Mouse (Mus musculus): Measurements from ENCODE around the gene Hsd3b5.
"Not testable (repeated sequence)": the region's sequence is repeated elsewhere in the genome, so short reads cannot be mapped to it uniquely, and the experiment has no call there.

Hsd3b5 gene

DNA sequence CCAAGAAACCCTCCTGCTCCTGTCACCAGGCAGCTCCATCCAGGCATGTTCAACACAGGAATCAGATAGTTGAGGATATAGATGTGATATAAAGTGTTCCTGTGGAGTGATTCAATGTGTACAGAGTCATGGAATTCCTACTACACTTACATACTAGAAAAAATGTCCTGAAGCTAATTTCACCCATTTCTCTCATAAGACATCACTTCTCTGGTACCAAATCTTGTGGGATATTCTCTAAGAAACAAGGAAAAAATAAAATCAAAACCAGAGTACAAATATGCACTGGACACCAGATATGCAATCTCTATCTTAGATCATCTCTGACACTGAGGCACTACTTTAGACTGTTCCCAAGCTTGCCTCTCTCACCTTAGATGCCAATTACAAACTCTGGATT lies at the start of gene Hsd3b5:
Gene Hsd3b5 (minus strand): TSS at position 101 of the 400 bp plus-strand sequence.
- no peak for DNase-seq

DNA sequence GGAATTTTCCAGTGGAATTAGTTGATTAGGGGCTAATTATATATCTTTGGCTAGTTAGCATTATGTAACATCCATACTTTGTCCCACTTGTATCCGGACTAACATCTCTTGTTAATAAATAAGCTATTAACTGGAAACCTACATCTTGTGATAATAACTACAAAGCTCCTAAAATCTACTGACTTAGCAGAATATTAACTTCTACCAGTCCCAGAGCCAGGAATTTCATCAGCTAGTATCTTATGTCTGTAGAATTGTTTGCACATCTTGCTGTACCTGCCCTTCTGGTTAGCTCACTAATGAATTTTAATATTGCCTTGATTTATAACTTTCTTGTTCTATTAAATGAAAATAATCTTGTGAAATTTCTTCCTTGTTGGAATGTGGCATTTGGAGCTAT lies 5.1 kb upstream of the Hsd3b5 start:
- DNase-seq, result no peak

DNA sequence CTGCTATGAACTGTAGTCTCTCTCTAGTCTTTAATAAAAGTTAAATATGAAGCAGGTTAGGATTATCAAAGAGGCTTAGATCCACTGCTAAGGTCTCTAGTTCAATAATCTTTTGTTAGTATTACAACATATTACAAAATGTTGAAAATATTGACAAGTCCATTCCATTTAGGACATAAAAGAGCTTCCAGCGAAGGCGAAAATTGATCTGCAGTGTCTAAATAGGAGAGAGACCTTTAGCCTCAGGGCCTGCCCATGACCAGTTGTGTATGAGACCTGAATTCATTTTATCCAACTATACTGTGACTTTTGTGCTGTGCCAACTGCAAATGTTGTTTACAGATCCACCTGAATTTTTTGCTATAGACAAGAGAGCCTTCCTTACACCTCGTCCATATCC lies 419 bp downstream of the Hsd3b5 start:
- DNase-seq, result no peak

DNA sequence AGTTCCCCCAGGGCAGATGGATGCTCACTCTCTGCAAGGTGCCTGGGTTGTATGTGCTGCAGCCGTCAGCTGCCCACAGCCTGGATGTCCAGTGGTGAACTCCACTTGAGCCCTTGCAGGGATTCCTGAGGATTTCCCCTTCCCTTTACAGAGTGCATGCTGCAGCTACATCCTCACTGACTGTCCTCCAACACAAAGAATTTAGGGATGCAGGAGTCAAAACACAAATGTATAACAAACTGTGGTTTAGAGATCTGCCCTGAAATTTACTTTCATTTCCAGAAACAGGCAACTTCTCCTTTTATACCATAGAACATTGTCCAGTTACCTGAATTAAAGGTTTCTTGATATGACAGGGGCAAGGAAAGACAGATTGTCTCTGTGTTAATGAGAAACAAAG lies 13.3 kb downstream of the Hsd3b5 start:
- not testable (repeated sequence) for DNase-seq

DNA sequence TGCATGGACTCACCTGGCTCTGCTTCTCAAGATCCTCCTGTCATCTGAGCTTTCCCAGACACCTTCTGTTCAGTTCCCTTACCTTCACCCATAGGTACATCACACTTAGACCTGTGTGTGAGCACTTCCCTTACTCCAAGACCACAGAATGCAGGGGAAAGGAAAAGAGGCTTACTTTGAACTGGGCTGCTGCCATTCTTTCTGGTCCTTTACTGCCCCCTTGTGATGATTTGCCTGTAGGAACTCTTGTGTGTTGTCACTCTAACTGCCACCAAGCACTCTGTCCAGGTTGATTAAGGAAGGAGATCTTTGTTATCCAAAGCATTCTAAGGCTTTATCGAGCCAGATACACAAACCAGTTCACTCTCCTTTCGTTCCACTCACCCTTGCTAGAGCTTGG lies 13.8 kb downstream of the Hsd3b5 start:
- peak; percentile 14 for DNase-seq

DNA sequence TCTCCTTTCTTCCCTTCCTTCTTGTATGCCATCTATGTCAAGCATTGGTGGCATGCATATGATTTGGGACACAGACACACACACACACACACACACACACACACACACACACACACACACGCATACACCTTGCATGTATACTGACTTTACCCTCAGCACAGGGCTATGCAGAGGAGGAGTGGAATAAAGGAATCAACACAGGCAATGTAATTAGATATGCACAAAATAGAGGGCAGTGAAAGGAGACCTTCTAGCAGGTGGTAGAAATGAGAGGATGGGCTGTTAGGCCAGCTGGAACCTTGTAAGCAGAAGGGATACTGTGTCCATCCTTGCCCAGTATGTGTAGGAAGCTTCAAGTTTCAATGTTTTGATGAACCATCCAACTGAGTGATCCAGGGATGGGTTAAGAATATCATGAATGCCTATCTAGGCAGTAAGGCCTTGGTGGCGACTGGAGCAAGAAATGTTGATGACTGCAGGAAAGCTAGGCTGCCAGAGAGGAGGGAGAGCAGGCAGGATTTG lies 15.6 kb downstream of the Hsd3b5 start:
- DNase-seq, result not testable (repeated sequence)

DNA sequence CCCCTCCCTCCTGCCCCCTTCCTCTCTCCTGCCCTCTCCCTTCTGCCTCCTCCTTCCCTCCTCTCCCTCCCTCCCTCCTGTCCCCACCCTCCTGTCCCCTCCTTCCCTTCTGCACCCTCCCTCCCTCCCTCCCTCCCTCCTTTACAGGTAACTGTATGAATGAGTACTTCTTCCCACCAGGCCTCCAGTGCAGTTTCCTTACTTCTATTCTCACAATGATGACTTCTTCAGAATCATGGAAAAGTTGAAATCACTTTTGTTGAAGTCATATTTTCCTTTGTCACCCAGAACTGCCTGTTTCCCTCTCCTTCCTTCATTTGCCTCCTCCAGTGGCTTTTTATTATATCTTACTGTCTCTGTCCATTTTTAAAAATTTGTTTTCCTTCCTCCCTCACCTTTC lies 16.1 kb downstream of the Hsd3b5 start:
- no peak for DNase-seq

DNA sequence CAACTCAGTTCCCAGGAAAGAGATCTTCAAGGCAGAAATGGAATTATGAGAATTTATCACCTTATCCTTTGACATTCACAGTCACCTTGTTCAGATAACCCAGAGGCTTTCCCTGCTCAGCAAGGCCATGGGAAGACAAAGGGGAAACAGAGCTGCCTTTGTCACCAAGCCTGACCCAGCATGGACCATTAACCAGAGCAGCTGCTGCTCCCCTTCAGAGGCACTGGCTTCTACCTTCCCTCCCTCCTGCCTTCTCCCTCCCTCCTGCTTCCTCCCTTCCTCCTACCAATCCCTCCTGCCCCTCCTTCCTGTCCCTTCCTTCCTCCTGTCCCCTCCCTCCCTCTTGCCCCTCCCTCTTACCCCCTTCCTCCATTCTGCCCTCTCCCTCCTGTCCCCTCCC lies 16.5 kb downstream of the Hsd3b5 start:
- DNase-seq, result not testable (repeated sequence)

DNA sequence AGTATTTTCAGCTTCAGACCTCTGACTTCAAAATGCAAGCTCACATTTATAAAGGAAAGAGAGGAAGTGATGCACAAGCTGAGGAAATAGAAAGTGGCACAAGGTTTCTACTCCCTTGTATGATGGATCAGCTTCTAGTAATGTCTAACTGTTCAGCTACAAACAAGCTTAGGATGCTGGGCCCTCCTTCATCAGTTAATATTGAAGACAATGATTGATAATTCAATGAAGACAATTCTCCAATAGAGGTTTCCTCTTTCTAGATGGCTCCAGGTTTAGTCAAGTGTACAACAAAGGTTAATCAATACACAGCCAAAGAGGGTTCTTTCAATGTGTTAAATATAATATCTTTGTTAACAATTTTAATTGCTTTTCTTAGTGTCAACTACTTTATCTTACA lies 41.3 kb downstream of the Hsd3b5 start, which contains the start of gene Gm10681:
Gene Gm10681 (minus strand): TSS at position 101 of the 400 bp plus-strand sequence.
- no peak for DNase-seq

DNA sequence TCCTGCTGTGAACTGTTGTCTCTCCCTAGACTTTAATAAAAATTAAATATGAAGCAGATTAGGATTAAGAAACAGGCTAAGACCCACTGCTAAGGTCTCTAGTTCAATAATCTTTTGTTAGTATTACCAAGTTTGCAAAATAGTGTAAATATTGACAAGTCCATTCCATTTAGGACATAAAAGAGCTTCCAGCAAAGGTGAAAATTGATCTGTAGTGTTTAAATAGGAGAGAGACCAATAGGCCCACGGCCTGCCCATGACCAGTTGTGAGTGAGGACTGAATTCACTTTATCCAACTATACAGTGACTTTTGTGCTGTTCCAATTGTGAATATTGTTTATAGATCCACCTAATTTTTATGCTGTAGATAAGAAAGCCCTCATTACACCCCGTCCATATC lies 42.3 kb downstream of the Hsd3b5 start:
- DNase-seq, result no peak

DNA sequence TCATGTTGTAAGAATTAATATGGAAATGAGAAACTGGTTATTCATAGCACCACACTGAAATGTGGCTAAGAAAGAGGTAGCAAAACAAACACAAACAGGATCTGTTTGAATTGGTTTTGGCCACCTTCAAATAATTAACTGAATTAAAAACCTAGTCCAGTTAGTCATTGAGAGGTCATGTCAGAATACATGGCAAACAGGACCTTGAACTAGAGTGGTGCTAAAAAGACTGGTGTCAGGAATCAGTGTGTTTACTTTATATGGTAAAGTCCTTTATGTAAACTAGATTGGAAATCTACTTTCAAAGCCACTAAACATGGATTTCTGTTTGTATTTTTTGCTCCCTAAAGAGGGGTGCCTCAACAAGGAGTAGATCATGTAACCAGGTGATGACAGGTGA lies 47.4 kb downstream of the Hsd3b5 start:
- not testable (repeated sequence) for DNase-seq

DNA sequence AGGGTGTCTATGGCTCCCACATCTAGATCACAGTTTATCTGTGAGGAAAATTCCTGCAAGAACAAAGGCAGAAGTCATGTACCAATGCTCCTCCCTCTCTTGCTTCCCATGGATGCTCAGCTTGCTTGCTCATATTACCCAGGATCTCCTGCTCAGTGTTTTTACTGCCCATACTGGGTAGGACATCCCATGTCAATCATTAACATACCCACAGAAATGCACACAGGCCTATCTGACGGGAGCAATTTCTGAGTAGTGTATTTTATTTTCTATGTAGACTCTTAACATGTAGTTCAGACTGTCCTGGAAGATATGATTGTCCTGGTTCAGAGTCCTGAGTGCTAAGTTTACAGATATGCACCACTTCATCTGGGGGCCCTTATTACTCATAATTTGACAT lies 47.9 kb downstream of the Hsd3b5 start:
- DNase-seq, result not testable (repeated sequence)

DNA sequence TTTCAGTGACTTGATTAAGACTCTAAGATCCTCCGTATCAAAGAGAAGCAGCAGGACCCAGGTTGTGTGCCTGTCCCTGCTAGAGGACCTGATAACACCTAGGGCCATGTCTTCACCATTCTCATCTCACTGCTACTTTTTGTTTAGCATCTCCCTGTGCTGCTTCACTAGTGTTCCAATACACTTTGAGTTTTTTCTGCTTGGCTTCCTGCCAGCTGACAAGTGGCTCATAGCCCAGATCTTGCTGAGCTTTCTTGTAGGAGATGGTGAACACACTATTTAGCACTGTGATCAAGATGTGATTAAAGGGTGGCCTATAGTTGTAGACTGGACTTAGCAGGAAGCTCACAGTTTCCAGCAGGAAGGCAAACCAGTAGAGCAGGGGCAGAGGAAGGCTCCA lies 49.0 kb downstream of the Hsd3b5 start:
- peak; percentile 80 for DNase-seq

All from kidney, postnatal 14 days (tissue).